Mouse (Mus musculus): Measurements from ENCODE around the gene Cpm.

Gene Cpm

DNA sequence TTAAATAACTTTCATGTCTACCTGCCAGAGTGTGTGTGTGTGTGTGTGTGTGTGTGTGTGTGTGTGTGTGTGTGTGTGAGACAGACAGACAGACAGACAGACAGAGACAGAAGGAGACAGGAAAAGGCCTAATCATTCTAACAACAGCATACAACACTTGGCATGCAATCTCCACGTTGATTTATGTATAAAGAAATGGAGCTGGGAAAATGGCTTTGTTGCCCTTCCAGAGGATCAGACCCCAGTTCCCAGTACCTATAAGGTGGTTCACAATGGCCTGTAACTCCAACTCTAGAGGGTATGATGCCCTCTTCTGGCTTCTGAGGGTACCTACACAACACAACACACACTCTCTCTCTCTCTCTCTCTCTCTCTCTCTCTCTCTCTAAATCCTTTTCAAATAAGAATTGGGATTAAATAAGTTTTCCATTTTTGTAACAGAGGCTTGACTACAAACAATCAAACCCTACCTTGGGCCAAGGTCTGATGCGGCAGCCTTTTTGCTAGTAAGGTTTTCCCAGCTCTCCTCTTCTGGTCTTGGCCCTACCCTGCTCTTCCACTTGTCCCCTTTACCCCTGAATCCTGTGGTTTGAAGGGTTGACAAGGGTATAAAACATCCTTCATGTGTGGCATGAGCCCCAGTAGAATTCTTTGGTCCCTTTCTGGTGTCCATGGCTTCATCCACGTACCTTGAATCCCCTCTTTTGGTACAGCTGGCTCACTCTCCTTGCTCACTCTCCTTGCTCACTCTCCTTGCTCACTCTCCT is 6.7 kb downstream of the Cpm start:
- DNase-seq (ENCODE audit: low spot score in 2 of 2): no peak

- no peak for DNase-seq (ENCODE audit: low spot score in 2 of 2)
These were observed 7.9 kb downstream of the Cpm start for GRCm38 (mm10) chr10:117637062-117637744.

DNA sequence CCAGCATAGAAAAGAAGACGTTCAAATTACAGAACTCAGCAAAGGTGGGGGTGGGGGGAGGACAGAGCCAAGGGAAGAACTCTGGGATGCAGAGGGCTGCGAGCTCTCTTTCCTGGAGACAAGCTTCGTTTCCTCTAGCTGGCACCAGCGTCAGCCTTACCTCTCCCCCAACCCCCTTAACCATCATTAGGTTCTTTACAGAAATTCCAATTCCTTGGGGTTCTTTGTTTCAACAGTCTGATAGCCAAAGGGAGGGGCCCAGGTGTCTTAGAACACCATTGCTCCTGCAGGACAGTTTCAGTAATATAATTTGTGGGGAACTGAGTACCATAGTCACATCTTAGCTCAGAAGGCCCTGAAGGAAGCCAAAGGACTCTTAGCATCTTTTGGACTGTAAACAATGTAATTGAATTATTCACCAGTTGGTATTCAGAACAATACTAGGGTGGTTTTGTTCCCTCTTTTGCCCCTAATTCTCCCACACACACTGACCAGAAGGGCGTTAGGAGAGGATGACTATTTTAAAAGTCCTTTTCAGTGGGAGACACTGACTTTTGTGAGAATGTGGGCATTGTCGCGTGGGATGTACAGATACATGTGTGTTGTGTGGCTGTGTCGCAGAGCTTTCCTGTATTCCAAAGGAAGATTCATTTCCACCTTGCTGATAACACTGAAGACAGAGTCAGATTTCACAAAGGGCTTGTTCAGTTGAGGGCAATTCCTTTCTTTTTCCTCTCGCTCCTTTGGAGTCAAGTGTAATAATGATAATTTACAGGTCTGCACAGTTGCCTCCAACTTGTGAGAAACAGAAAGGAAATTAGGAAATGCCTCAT is 8.7 kb downstream of the Cpm start:
- no peak for DNase-seq (ENCODE audit: low spot score in 2 of 2)

- DNase-seq (ENCODE audit: low spot score in 2 of 2): no peak
These were observed 9.4 kb downstream of the Cpm start for GRCm38 (mm10) chr10:117638578-117639220.

GRCm38 (mm10) chr10:117639221-117639599 is 9.9 kb downstream of the Cpm start:
- DNase-seq (ENCODE audit: low spot score in 2 of 2): no peak

DNA sequence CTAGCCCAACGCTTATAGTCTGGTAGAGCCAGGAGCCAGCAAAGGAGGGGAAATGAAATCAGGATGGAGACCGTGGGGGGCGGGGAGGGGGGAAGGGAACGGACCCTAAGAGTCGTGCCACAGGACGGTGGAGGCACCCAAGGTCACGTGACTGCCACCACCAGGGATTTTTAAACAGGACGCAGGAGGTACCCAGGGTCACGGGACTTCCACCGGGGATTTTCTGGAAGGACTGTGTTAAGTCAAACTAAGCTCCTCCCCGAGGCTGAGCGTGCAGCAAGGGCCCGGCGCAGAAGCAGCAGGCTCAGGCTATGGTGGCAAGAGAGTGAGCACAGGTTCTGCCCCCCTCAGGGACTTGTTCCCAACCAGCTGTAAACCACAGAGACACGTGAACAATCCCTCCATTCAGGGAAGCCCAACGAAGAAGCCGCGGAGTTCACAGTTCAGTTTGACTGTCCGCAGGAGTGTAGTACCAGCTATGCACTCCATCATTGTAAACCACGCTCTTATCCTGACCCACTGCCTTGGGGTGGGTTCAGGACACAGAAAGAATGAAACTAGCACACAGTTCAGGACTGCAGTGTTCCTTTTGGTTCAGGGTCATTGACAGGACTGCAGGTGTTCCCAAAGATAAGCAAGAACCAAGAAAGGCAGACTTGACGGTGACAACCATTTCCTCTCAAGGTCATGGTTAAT is 10.7 kb downstream of the Cpm start:
- no peak for DNase-seq (ENCODE audit: low spot score in 2 of 2)

DNA sequence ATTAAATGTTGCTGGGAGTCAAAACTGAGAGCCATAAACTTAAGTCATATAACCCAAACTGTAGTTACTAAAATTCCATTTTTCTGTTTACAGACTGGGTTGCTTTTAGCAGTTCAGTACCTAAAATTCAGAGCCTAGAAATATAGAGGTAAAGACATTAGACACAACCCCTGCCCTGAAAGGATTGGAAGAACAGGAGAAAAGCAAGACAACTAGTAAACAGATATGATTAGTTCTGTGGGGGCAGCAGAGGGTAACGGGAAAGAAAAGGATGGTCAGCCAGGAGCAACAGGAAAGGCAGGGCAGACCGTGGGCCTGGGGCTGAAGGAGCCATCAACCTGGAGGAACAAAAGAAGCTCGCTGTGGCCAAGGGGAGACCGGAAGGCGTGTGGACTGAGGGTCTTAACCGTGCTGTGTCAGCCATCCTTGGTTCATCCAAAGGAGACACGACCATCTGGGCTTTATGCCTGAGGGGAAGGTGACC is 11.3 kb downstream of the Cpm start:
- no peak for DNase-seq (ENCODE audit: low spot score in 2 of 2)

DNA sequence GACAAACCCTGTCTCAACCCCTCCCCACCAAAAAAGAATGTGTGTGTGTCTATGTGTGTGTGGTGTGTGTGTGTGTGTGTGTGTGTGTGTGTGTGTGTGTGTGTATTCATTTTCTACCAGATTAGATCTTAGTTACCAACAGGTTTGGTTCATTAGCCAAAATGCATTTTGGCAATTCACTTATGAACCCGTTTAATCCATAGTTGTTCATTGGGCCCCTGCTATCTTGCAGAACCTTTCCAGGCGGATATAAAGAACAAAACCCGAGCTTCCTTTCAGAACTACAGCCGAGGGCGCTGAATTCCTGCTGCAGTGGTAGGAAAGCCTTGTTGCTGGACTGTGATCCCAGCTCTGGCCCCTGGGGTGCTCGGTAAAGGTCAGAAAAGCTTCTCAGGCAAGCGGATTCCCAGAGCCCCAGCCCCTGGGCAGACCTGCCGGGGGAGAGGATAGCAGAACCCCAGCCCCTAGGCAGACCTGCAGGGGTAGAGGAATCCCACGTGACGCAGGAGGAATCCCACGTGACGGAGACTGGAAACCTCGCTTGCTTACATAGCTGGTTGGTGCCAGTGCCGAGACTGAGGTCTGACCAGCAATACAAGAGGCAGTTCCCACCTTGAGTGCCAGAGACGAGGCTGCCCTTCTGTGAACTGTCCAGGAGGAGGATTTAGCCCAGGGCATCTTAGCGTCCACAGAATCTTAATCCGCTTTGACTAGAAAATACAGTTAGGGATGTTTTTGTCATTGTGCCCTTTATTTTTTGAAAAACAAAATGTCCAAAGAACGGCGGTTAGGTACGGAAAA is 12.3 kb downstream of the Cpm start:
- DNase-seq (ENCODE audit: low spot score in 2 of 2): no peak

GRCm38 (mm10) chr10:117642201-117642450 is 12.8 kb downstream of the Cpm start:
- DNase-seq (ENCODE audit: low spot score in 2 of 2): no peak

GRCm38 (mm10) chr10:117642491-117643262 is 13.4 kb downstream of the Cpm start:
- DNase-seq (ENCODE audit: low spot score in 2 of 2): no peak

- no peak for DNase-seq (ENCODE audit: low spot score in 2 of 2)
These were observed 14.0 kb downstream of the Cpm start for GRCm38 (mm10) chr10:117643302-117643701.

- no peak for DNase-seq (ENCODE audit: low spot score in 2 of 2)
These were observed 14.6 kb downstream of the Cpm start for GRCm38 (mm10) chr10:117643711-117644428.

GRCm38 (mm10) chr10:117644429-117644748 is 15.1 kb downstream of the Cpm start:
- DNase-seq (ENCODE audit: low spot score in 2 of 2): no peak

DNA sequence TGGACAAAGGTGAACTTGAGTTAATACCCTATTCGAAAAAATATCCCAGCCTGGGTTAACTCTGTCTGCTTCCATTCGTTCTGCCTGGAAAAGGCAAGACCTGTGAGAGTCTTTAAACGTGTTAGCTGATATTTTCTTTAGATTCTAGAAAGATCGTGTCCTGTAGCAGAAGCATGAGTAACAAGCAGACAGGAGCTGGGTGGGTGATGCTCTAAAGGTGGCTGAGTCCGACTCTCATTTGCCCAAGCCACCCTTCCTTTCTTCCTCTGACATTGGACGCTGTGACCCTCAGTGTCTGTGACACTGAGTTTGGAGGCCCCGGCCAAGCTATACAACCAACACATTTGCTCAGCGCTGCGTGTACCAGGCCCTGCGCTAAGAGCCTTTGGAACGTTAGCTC is 15.5 kb downstream of the Cpm start:
- DNase-seq (ENCODE audit: low spot score in 2 of 2): no peak

DNA sequence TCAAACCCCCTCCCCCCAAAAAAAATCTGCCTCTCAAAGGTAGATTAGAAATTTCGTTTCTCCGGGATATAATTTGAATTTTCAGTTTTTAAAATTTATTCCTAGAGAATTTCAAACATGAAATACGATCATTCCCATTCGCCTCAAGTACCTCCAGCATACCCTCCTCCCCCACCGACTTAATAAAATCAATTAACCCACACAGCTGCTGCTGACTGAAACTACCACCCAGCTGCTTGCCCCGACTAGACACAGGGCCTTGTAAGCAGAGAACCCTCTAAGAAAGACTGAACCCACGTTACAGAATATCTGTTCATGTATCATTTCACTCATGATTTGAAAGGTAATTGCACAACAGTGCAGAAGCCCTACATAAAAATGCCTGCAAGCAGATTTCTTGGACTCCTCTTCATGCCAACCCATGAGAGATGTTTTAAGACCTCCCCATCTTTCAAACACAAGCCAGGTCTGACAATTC is 16.2 kb downstream of the Cpm start:
- no peak for DNase-seq (ENCODE audit: low spot score in 2 of 2)

GRCm38 (mm10) chr10:117646482-117647157 is 17.3 kb downstream of the Cpm start:
- DNase-seq (ENCODE audit: low spot score in 2 of 2): no peak

DNA sequence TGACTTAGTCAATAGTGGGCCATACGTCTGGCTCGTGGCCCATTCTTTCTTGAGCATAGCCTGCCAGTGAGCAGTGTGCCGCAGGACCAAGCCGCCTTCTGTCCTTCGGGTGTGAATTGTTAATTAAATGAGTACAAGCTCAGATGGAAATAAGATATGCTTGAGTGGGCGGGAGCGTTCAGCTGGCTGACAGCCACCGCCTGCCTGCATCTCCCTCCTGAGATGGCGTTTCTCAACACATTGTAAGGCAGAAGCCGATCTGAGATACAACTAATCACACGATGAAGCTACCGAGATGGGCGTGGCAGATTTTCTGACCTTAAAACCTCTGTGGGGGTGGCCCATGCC is 17.8 kb downstream of the Cpm start:
- peak; percentile 35 to 47 for DNase-seq (ENCODE audit: low spot score in 2 of 2)

- no peak for DNase-seq (ENCODE audit: low spot score in 2 of 2)
These were observed 18.7 kb downstream of the Cpm start for GRCm38 (mm10) chr10:117647964-117648472.

- DNase-seq (ENCODE audit: low spot score in 2 of 2): no peak
These were observed 19.3 kb downstream of the Cpm start for GRCm38 (mm10) chr10:117648643-117649042.
